Mouse (Mus musculus) kidney, adult 18-20 months (tissue): ENCODE results near the gene Pdcd6ip.

Experiments
- DNase-seq: peaks from one replicate; pipeline ENCODE4 v3.0.0; 2021

The Pdcd6ip gene

DNA sequence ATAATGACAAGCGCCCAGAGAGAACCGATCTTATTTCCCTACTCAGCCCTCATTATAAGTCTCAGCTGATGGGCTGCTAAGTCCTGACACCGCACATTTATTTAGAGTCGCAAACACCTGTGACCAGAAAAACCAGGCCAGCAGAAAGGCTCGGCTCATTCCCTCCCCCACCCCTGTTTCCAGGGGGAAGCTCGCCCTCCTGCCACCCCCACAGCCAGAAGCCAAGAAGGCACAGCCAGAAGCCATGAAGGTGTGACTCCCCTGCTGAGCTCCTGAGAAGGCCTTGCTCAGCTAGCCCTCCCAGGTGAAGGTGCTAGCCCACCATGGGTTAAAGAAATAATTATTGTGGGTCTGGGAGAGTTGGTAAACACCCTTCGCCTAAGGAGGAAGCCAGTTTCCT lies 97.3 kb downstream of the Pdcd6ip start:
- DNase-seq, result no peak

DNA sequence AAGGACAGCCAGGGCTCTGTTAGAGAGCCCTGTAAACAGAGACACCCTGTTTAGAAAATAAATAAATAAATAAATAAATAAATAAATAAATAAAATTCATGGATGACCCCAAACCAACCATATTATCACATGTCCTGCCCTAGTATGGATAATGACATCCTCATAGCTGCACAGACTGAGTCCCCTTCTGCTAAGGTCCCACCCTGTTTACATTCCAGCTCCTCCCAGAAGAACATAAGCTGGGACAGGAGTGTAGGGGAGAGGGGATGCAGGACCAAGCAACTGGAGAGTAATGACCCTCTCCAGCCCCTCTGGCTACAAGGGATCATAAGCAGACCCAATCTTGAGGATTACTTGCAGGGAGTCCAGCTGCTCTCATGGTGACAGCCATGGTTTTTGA lies 105.9 kb downstream of the Pdcd6ip start:
- DNase-seq, result no peak
